Mouse (Mus musculus): ENCODE measurements around the gene Plekho2. TPM values are rescaled to one million over a fixed set of nuclear protein-coding genes. Genes with fewer than 3 reads are reported as not detected.

Plekho2 gene
- total RNA-seq, 2 experiments from 2014 or later, result 13.2 to 17.6 TPM

DNA sequence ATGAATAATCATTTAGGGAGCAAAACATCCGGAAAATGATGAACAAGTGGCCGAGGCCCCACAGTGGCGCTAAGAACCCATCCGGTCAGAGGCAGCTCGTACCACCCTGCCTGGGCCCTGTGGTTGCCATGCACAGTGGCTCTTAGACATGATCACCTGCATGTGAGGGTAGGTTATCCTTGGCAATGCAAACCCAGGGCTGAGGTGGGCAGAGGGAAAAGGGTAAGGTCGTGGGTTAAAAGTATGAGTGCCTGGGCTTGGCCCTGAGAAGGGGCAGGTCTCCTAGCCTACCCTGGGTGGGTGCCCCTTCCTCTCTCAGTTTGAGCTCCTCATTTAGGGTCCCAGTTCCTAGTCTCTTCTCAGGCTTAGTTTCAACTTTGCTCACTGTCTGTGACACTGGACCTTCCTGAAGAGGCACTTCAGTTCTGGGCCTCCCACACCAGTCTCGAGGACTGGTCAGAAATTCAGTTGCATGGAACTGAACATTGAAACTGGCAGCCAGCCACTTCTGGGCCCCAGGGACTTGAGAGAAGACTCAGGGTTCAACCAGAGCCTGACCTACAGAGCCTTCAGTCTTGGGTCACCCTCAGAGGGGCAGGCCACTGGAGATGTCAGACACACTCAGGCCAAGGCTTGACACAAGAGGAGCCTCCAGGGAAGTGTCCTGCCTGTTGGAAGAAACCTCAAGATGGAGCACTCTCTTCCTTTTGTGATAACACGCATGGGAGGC, 41.8 kb downstream of the Plekho2 start:
- intact Hi-C loops (cut with DNase I), result no loop called here
- DNase-seq (ENCODE audit: low spot score in 2 of 2), result no peak

DNA sequence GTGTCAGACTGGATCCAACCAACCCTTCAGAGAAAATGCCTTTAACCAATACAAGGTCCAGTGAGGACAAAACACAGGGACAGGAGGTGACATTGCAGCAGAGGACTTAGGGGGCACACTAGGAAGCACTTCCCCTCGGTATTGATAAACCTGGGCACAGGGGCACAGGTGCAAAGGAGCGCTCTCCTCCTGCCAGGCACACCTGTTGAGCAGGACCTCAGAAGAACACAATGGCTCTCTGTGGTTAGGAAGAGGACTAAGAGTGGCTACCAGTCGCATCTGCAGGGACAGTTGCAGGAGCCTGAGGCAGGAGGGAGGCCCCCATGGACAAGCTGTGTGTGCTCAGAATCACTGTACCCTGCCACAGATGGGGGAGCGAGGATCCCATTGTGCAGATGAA, 43.3 kb downstream of the Plekho2 start:
- intact Hi-C loops (cut with DNase I), result no loop called here
- no peak for DNase-seq (ENCODE audit: low spot score in 2 of 2)

DNA sequence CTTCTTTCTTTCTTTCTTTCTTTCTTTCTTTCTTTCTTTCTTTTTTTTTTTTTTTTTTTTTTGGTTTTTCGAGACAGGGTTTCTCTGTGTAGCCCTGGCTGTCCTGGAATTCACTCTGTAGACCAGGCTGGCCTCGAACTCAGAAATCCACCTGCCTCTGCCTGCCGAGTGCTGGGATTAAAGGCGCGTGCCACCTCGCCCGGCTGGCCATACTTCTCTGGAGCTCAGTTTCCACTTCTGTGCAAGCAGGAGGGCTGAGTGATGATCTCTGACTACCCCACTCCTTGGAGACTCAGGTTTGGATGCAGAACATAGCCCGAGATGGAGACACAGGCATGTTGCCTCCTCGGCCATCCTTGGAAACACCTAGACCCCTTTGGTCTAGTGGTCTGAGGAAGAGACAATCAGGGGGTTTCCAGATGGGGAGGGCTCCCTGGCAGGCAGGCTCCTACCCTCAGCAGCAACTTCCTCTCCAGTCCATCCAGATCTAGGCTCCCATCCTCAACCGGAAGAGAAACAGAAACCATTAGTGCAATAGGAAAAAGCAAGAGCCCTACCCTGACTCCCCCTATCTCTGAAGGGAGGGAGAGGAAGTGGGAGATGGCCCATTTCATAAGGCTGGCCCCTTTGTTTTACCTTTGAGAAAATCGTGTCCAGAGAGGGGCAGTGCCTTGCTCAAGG, 43.9 kb downstream of the Plekho2 start:
- intact Hi-C loops (cut with DNase I), result no loop called here
- DNase-seq (ENCODE audit: low spot score in 2 of 2), result no peak

DNA sequence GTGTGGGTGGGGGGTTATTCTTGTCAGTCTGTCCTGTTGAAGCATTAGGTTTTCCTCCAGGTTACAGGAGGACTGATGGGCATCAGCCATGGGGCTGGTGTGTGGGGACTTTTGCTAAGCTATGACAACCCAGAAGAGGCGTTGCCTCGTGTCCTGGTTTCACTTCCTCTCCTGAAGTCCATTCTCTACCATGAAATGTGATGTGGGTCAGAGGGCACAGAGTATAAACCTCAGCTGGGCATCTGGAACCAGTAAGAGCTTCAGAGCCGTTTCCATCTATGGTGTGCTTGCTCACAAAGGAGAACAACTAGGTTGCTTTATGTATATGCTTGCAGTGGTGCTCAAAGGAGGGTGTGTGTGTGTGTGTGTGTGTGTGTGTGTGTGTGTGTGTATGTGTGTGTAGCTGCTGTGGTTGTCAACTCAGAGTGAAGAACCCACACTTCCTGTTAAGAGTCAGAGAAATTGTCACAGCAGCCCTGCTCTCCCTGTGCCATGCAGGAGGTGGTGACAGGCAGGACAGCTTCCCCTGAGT, 44.6 kb downstream of the Plekho2 start:
- no peak for DNase-seq (ENCODE audit: low spot score in 2 of 2)
- intact Hi-C loops (cut with DNase I), result no loop called here

DNA sequence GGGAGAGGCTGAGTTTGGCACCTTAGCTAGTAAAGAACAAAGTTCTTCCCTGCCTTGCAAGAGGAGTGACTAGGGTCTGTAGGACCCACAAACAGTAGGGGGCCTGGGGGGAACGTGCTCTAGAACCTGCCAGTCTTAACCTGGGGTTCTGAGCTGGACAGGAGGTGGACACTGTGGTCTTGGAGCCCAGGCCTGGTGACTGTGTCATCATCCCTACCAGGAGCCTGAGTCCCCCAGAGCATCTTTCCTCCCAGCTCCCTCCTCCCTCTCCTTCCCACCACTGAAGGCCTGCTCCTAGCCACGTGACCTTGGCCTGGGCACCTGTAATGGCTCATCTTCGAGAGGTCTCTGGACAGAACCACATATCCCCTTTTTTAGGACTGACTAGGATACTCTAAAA, 45.7 kb downstream of the Plekho2 start:
- no peak for DNase-seq (ENCODE audit: low spot score in 2 of 2)
- intact Hi-C loops (cut with DNase I), result no loop called here

DNA sequence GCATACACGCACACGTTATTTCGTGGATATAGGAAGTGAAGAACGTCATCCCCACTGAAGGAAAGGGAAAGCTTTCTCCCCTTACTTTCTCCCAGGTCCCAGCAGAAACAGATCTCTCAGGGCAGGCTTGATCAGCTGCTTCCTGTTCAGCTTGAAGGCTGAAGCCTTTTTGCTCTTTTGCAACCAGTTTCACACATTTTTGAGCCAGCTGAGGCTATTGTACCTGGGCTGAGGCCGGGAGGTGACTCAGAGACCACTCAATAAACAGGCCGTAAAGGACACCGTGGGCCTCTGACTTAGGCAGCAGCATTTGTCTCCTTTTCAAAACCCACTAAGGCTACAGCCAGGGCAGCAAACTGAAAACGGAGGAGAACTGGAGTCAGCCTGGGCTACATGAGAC, 46.9 kb downstream of the Plekho2 start:
- intact Hi-C loops (cut with DNase I), result no loop called here
- no peak for DNase-seq (ENCODE audit: low spot score in 2 of 2)

DNA sequence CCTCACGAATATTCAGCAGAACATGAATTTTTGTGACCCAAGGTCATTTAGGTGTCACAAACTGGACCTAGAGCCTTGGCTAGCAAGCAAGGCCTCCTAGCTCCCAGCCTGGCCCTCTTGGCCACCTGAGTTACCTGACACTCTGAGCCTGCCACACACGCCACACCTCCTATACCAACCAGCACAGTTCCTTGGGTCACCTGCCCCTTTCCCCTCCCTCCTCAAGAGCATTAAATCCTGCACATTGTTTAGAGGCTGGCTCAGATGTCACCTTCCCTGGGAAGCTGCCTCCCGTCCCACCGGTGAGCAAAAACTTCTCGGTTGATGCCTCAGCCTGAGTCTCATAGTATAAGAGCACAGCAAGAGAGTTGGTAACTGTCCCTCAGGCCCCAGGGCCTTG, 48.6 kb downstream of the Plekho2 start:
- DNase-seq (ENCODE audit: low spot score in 2 of 2), result no peak
- intact Hi-C loops (cut with DNase I), result no loop called here

DNA sequence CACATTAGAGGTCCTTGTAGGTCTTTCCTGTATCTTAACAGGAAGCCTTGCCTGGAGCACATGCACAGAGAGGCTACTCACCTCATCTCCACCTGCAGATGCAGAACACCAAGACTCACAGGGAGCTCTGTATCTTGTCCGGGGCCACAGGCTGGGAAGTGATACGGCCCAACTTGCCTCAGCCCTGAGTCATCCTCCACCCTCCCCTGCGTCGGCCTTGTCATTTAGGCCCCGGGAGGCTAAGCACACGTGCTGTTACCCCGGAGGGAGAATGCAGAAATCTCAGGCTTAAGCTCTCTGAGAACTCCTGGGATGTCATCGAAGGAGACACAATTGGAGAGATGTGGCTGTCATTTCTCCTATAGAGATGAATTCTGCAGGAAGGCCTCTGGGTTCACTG, 50.2 kb downstream of the Plekho2 start:
- intact Hi-C loops (cut with DNase I), result no loop called here

DNA sequence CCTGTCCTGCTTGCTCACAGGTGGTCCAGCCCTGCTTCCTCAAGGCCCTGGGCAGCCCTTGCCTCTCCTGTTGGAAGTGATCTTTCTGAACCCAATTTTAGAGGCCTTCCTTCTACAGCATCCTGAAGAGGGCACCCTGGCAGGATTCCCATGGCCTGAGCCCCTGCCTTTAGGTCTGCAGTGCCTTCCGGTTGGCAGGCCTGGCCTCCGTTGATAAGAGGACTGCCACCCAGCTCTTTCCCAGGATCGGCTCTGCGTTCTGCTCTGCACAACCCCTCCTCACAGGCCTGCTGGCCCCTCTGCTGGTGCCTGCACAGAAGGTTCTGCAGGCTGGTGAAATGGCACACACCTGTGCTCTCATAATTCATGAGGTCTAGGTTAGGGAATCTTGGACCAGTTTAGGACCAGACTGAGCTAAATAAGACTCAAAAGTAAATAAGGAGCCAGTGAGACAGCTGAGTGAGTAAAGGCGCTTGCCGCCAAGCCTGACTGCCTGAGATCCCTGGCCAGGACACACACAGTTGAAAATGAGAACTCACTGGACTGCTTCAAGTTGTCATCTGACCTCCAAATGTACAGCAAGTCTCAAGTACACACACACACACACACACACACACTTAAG, 51.3 kb downstream of the Plekho2 start:
- no peak for DNase-seq (ENCODE audit: low spot score in 2 of 2)
- intact Hi-C loops (cut with DNase I), result no loop called here

More for the DNA sequence above, 50.2 kb downstream of the Plekho2 start:
- DNase-seq (ENCODE audit: low spot score in 2 of 2), result no peak

DNA sequence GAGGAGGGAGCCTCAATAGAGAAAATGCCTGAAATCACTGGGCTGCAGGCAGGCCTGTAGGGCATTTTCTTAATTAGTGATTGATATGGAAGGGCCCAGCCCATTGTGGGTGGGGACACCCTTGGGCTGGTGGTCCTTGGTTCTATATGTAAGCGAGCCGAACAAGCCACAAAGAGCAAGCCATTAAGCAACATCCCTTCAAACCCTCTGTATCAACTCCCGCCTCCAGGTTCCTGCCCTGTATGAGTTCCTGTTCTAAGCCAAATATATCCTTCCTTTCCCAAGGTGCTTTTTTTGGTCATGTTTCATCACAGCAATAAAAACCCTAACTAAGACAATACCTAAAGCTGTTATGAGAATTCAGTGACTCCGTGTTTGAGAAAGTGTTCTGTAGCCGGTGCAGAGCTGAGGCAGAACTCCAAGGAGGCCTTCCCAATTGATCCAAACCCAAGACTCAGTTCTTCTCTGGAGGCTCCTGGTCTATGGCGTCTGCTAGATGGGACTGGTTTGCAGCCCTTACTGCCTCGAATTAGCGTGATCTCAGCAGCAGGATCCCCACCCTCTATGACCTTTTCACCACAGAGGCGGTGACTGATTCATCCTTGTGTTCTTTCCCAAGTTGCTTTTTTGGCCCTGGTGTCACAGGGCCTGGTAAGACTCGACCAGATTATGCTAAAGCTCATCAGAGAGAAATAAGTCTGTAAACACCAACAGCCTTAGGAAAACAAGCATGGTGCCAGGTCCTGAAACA, 54.2 kb downstream of the Plekho2 start:
- intact Hi-C loops (cut with DNase I), result no loop called here
- DNase-seq (ENCODE audit: low spot score in 2 of 2), result no peak

DNA sequence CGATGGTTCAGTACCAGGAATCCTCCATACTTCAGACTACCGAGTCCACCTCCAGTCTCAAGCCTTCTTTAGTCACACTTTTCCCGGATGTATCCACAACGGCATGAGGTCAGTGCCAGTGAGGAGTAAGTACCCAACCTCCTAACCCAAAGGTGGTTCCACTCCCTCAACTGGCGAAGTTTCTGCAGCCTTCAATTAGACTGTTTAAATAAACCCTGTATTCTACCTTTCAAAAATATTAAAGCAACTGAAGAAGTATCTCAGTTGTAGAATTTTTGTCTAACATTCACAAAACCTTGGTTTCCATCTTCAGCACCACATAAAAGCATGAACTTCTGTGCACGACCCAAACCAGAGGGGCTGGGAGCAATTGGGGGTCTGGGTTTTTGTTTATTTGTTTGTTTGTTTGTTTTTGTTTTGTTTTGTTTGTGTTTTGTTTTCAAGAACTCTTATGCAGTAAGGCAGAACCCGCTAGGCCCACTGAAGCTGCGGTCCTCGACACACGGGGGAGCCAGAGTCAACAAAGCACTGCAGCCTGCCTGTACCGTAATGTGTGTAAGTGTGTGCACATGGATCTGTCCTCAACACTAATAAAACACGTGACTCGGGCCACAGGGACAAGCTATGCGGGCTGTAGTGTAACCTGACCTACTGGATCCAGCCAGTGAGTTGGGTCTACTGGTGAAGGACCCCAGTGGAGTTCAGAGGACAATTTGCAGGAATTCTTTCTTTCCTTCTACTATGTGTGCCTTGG, 56.1 kb downstream of the Plekho2 start:
- peak; percentile 59 to 71 for DNase-seq (ENCODE audit: low spot score in 2 of 2)
- intact Hi-C loops (cut with DNase I), result loop anchor here (1.0 to 5.0 kb wide), 2 partner anchors 57 to 309 kb away; partner anchors contain the start of gene Plekho2

DNA sequence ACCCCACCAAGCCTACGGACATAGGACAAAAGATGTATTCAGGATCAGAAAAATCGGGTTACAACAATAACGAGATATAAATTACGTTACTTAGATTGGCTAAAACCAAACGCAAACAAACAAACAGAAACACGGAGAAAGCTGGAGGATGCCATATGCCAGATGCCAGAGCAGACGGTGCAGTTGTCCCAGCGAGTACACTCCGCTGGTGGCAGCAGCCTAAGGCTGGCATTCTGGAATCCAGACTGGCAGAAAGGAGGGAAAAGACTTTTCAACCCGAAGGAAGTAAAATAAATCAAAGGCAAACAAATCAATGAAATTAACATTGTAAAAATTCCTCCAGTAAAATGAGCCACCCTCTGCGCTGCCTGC, 59.3 kb downstream of the Plekho2 start:
- peak in 1 of 2 experiments; percentile 14 for DNase-seq (ENCODE audit: low spot score in 2 of 2)
- intact Hi-C loops (cut with DNase I), result loop anchor here (5.0 kb wide), 1 partner anchor 312 kb away; no protein-coding TSS in a partner anchor

DNA sequence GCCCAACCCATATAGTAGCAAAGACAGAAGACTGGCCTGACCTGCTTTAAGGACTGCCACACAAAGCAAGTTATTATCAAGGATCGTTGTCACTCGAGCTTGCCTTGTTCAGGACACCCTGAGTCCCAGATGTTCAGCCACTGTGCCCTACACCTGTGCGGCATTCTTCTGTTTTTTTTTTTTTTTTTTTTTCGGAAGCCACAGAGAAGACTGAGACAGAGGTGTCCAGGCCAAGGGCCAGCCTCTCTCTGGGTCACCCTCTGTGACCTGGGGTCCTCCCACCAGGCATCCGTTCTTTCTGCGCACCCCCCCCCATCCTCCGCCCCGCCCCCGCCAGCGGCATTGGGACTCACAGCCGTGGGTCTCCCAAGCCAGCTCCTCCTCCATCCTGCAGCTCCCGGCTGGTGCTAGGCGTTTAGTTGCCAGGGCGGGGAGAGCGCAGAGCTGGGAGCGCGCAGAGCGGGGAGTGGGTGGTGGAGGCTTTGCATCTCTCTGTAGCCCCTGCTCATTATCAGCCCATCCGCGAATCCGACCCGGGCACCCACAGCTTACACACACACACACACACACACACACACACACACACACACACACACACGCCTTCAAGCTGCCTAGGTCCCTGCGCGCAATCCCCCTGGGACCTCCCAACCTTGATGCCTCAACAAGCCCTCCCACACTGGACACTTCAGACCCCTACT, 59.9 kb downstream of the Plekho2 start, which contains the start of gene Ankdd1a:
Gene Ankdd1a, minus strand, starts transcription at position 387 of the 698 bp plus-strand sequence.
- intact Hi-C loops (cut with DNase I), result loop anchor here (5.0 to 10.0 kb wide), 2 partner anchors 145 to 312 kb away; partner anchors contain the start of gene Oaz2
- DNase-seq (ENCODE audit: low spot score in 2 of 2), result peak; percentile 58 to 63

DNA sequence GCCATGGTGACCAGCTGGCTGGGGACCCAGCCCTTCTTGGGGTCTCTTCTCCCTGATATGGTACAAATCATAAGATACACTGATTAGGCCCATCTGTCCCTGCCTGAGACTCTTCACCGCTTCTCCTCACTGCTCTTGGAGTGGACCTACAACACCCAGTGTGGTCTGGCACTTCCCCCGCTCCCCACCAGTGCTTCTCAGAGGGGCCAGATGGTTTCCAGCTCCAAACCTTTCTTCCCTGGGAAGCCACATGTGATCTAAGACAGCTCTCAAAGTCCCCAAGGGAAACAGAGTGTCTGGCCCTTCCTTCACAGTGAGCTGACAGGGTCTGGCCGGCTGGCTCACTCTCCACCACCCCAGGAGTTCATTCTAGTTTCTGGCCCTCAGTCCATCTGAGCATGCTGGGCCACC, 65.0 kb downstream of the Plekho2 start:
- no peak for DNase-seq (ENCODE audit: low spot score in 2 of 2)
- intact Hi-C loops (cut with DNase I), result loop anchor here (10.0 kb wide), 1 partner anchor 150 kb away; the partner anchor contains the start of gene Oaz2

DNA sequence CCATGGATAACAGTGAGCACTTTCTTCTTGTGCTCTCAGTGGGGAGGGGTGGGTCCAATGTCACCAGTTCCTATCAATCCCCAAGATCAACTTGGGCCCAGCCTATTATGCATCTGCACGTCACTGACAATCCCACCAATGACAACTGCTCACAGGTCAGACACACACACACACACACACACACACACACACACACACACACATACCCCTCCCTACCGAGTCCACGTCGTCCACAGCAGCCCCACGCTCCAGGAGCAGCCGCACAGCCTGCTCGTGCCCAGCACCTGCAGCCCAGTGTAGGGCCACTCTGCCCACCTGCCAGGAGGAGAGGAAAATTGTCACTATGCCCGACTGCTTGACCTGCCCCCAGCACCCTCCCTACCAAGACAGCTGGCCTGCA, 65.4 kb downstream of the Plekho2 start:
- intact Hi-C loops (cut with DNase I), result loop anchor here (10.0 kb wide), 1 partner anchor 150 kb away; the partner anchor contains the start of gene Oaz2
- no peak for DNase-seq (ENCODE audit: low spot score in 2 of 2)

DNA sequence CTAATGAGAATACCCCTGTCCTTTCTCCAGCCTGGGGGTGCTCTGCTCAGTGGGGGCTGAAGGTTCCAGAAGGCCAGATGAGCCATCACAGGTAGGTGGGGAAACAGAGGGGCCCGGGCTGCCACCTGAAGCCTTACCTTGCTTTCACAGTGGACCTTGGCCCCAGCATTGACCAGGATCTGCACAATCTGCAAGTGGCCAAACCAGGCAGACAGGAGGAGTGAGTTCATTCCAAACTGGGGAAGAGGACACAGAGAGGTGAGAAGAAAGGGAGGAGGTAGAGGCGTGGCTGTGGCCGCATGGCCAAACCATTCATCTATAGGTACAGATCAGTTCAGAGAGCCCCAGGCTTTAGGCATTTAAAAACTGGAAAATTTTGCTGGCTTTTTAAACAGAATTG, 67.3 kb downstream of the Plekho2 start:
- no peak for DNase-seq (ENCODE audit: low spot score in 2 of 2)
- intact Hi-C loops (cut with DNase I), result loop anchor here (10.0 kb wide), 1 partner anchor 152 kb away; the partner anchor contains the start of gene Oaz2

DNA sequence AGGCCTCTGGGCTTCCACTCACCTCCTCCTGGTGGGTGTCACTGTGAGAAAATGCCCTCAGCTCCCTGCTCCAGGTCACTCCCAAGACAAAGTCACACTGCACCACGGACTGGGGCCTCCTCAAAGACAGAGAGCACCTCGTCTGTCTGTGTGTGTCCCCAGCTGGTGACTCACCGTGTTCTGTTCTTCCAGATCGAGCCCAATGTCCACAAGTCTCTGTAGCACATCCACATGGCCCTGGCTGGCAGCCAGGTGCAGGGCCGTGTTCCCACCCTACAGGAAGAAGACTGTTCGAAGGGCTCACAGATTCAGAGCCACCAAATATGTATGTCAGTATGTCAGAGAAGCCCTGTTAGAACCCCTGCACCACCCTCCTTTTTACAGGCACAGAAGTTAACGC, 71.4 kb downstream of the Plekho2 start:
- intact Hi-C loops (cut with DNase I), result no loop called here
- no peak for DNase-seq (ENCODE audit: low spot score in 2 of 2)
